In genomic region chr2:79259326-79259725, GRCm38 (mm10) we compare ENCODE assay signal across 9 mouse cellular contexts. TPM values are rescaled to one million over a fixed set of nuclear protein-coding genes. Genes with fewer than 3 reads are reported as not detected.
DNase-seq lines count a peak whose midpoint lies in the region; ATAC-seq and TF ChIP-seq lines count a peak whose summit lies in the region.
"Had no signal": no experiment of that assay in that cellular context is flagged by ENCODE, and none has a peak within 500 bp of the region (broad histone marks: within the 10 kb centered on the region; RNA-seq: fewer than 3 reads in every experiment).

No protein-coding gene starts in this region.

- no peak for TF ChIP-seq POLR2A in cerebellum, adult 2 months (IDR thresholded peaks at IDR 0.05; ENCODE audit: borderline replicate concordance, insufficient read depth, low read length)

- H3K27me3 ChIP-seq in heart, embryonic 12.5 days (replicated peaks): no peaks in the 10 kb centered on the region
- H3K27me3 ChIP-seq in hindbrain, embryonic 12.5 days: peaks cover 8% of the 10 kb centered on the region; the same call in 1 of the 2 replicates
- H3K27me3 ChIP-seq in cerebellum, adult 2 months (ENCODE audit: control insufficient read depth, insufficient read depth, low read length): no peaks in the 10 kb centered on the region

- WGBS in heart, embryonic 12.5 days: 55% methylated on average over 4 of the region's 4 CpGs
- 69% methylated on average over 4 of the region's 4 CpGs for WGBS in hindbrain, embryonic 12.5 days
- WGBS in cerebellum, adult 2 months: 81% methylated on average over 4 of the region's 4 CpGs

- no peak for DNase-seq in heart, postnatal 10 days
- peak; percentile 90 for DNase-seq in c-Kit-positive CD71-positive TER-119-positive erythroid progenitor cells, embryonic 14.5 days (ENCODE audit: low spot score)
- DNase-seq in lung, postnatal 14 days: peak; percentile 46
- peak; percentile 37 to 62 for DNase-seq in thymus, adult 18-20 months
- DNase-seq in cerebellum, adult 2 months: no peak
- no peak for DNase-seq in ovary, postnatal 10 days (ENCODE audit: low spot score)

- H3K36me3 ChIP-seq in heart, embryonic 12.5 days: no peaks in the 10 kb centered on the region
- no peaks in the 10 kb centered on the region for H3K36me3 ChIP-seq in hindbrain, embryonic 12.5 days

- H3K4me1 ChIP-seq in heart, embryonic 12.5 days (replicated peaks): peaks cover 12% of the 10 kb centered on the region; the same call in 1 of the 2 replicates
- peaks cover 13% of the 10 kb centered on the region for H3K4me1 ChIP-seq in hindbrain, embryonic 12.5 days
- H3K4me1 ChIP-seq in cerebellum, adult 2 months (ENCODE audit: control insufficient read depth, insufficient read depth, low read length): no peaks in the 10 kb centered on the region

- peak; percentile 29; the same call in 1 of the 2 replicates for ATAC-seq in heart, embryonic 12.5 days (ENCODE audit: insufficient number of reproducible peaks, low FRiP score)
- no peak for ATAC-seq in hindbrain, embryonic 12.5 days (ENCODE audit: low FRiP score)
- ATAC-seq: forebrain, embryonic 14.5 days had no signal

- no peaks in the 10 kb centered on the region for H3K9me3 ChIP-seq in heart, embryonic 12.5 days (replicated peaks)
- H3K9me3 ChIP-seq in hindbrain, embryonic 12.5 days (replicated peaks): no peaks in the 10 kb centered on the region

- H3K4me2 ChIP-seq in heart, embryonic 12.5 days: no peak overlapping the region
- no peak overlapping the region for H3K4me2 ChIP-seq in hindbrain, embryonic 12.5 days (replicated peaks)

- no peak overlapping the region for H3K27ac ChIP-seq in heart, embryonic 12.5 days (ENCODE audit: poor library complexity, severe bottlenecking)
- no peak overlapping the region for H3K27ac ChIP-seq in hindbrain, embryonic 12.5 days
- no peak overlapping the region for H3K27ac ChIP-seq in cerebellum, adult 2 months (ENCODE audit: insufficient read depth, low read length)

- intact Hi-C loops in heart, postnatal 10 days (cut with DNase I): no loop called here

- H3K9ac ChIP-seq in heart, embryonic 12.5 days: no peak overlapping the region
- H3K9ac ChIP-seq in hindbrain, embryonic 12.5 days: no peak overlapping the region

- no peak for TF ChIP-seq CTCF in cerebellum, adult 2 months (IDR thresholded peaks at IDR 0.05; ENCODE audit: borderline replicate concordance, insufficient read depth, low read depth, low read length)

- no peak overlapping the region for H3K4me3 ChIP-seq in heart, embryonic 12.5 days
- no peak overlapping the region for H3K4me3 ChIP-seq in hindbrain, embryonic 12.5 days
- H3K4me3 ChIP-seq in cerebellum, adult 2 months (replicated peaks; ENCODE audit: insufficient read depth, low read depth, low read length): no peak overlapping the region

RNA-seq across cellular contexts. Expression of gene Itga4, which starts 4.1 kb away (rescaled TPM):
- 8.8 and 9.2 TPM in 2 replicates for polyA plus RNA-seq in heart, embryonic 12.5 days (2016; fragmentation: Nextera tagmentation; extraction: Ambion mirVana)
- 1 to 10 TPM; 2.9 to 3.8 TPM for total RNA-seq in heart, postnatal 10 days (2021)
- polyA plus RNA-seq in hindbrain, embryonic 12.5 days (2016; fragmentation: Nextera tagmentation; extraction: Ambion mirVana): 5.4 and 7.2 TPM in 2 replicates
- polyA plus RNA-seq in cerebellum, adult 2 months (2012; rRNA removed): 1.7 and 1.8 TPM in 2 replicates

Comparison
In these comparisons a context has a peak if more than half of its experiments do, and no peak if none do; other contexts are left out.
1. DNase-seq: peak in c-Kit-positive CD71-positive TER-119-positive erythroid progenitor cells, embryonic 14.5 days (single experiment), lung, postnatal 14 days (single experiment) and thymus, adult 18-20 months (2 of 2); none in heart, postnatal 10 days (0 of 2), cerebellum, adult 2 months (0 of 2) and ovary, postnatal 10 days (single experiment).